Mouse (Mus musculus): ENCODE data around the gene Vars.

GRCm38 (mm10) chr17:34959881-34960515, 40.8 kb upstream of the Vars start:
- no peak for TF ChIP-seq BHLHE40 (IDR thresholded peaks at IDR 0.05; ENCODE audit: low read depth, low read length)
- no peak for TF ChIP-seq NRF1 (IDR thresholded peaks at IDR 0.05; ENCODE audit: low read depth, low read length)
- no peak for TF ChIP-seq ZKSCAN1 (IDR thresholded peaks at IDR 0.05; ENCODE audit: borderline replicate concordance, low read depth, low read length)
- no peak for TF ChIP-seq CHD1 (IDR thresholded peaks at IDR 0.05; ENCODE audit: low read depth, low read length)
- no peak for TF ChIP-seq USF1 (IDR thresholded peaks at IDR 0.05; ENCODE audit: low read depth, low read length)
- no peak for TF ChIP-seq ZMIZ1 (IDR thresholded peaks at IDR 0.05; ENCODE audit: low read depth, low read length)
- TF ChIP-seq CTCF (conservative IDR thresholded peaks at IDR 0.05 in 1 of 2, IDR thresholded peaks at IDR 0.05 in 1 of 2; ENCODE audit: low read depth in 2 of 2, low read length in 2 of 2): no peak
- no peak for TF ChIP-seq POLR2A (IDR thresholded peaks at IDR 0.05; ENCODE audit: low read depth, low read length)
- TF ChIP-seq TBP (conservative IDR thresholded peaks at IDR 0.05; ENCODE audit: low read depth, low read length): no peak
- TF ChIP-seq SIN3A (IDR thresholded peaks at IDR 0.05; ENCODE audit: low read length): no peak
- no peak for TF ChIP-seq GABPA (IDR thresholded peaks at IDR 0.05; ENCODE audit: insufficient replicate concordance, low read depth, low read length)
- no peak for TF ChIP-seq MAX (IDR thresholded peaks at IDR 0.05; ENCODE audit: low read length)
- TF ChIP-seq RCOR1 (conservative IDR thresholded peaks at IDR 0.05; ENCODE audit: low read depth, low read length): no peak
